Mouse (Mus musculus) MEL (cell line): ENCODE measurements around the gene Serinc5. TPM values are rescaled to one million over a fixed set of nuclear protein-coding genes. Genes with fewer than 3 reads are reported as not detected.

ENCODE experiments used
- DNase-seq: peaks from one replicate; pipeline ENCODE4 v3.0.0; 2011; ENCODE audit warnings: low read depth, low spot score
- H3K27ac ChIP-seq: 2 replicates; pipeline ENCODE4 v1.5.1; 2012; ENCODE audit warnings: low read depth, mild to moderate bottlenecking, control low read depth, low read length, moderate library complexity; ENCODE audit not compliant: control insufficient read depth
- H3K27me3 ChIP-seq, 2 experiments: fragments of 150-350 bp in 1 of 2; sonication (generic) in 1 of 2; 2 replicates each; pipeline ENCODE4 v1.6.1; 2012; ENCODE audit warnings: low read length in 2 of 2, mild to moderate bottlenecking in 2 of 2, improper control_type of control experiment in 1 of 2, moderate library complexity in 1 of 2; ENCODE audit not compliant: insufficient read depth in 2 of 2, control insufficient read depth in 1 of 2
- H3K36me3 ChIP-seq, 2 experiments: 2 replicates each; pipeline ENCODE4 v1.6.1; 2012 to 2014; ENCODE audit warnings: low read length in 2 of 2, improper control_type of control experiment in 1 of 2, inconsistent platforms in 1 of 2, mild to moderate bottlenecking in 1 of 2; ENCODE audit not compliant: insufficient read depth in 2 of 2, control insufficient read depth in 1 of 2
- H3K4me1 ChIP-seq, 2 experiments: fragments of 150-350 bp in 1 of 2; sonication (generic) in 1 of 2; 2 replicates each; pipeline ENCODE4 v1.6.1; 2012; ENCODE audit warnings: low read length in 2 of 2, improper control_type of control experiment in 1 of 2, mild to moderate bottlenecking in 1 of 2; ENCODE audit not compliant: insufficient read depth in 2 of 2, control insufficient read depth in 1 of 2
- H3K4me3 ChIP-seq, 2 experiments: fragments of 150-350 bp in 1 of 2; sonication (generic) in 1 of 2; 2 replicates each; pipeline ENCODE4 v1.5.1; 2012; ENCODE audit warnings: low read depth in 2 of 2, low read length in 2 of 2, mild to moderate bottlenecking in 2 of 2, moderate library complexity in 2 of 2, control low read depth in 1 of 2, improper control_type of control experiment in 1 of 2; ENCODE audit not compliant: control insufficient read depth in 1 of 2, insufficient read depth in 1 of 2
- H3K79me2 ChIP-seq: 2 replicates; pipeline ENCODE4 v1.6.1; 2012; ENCODE audit warnings: mild to moderate bottlenecking, low read length, moderate library complexity; ENCODE audit not compliant: control insufficient read depth, poor library complexity, insufficient read depth
- H3K9ac ChIP-seq: 2 replicates; pipeline ENCODE4 v1.6.1; 2012; ENCODE audit warnings: low read depth, mild to moderate bottlenecking, control low read depth, low read length, moderate library complexity; ENCODE audit not compliant: control insufficient read depth, poor library complexity, severe bottlenecking
- H3K9me3 ChIP-seq: fragments of 150-350 bp; sonication (generic); replicated peaks from 2 replicates; pipeline ENCODE4 v1.6.1; 2012; ENCODE audit warnings: mild to moderate bottlenecking, low read length, improper control_type of control experiment, moderate library complexity; ENCODE audit not compliant: insufficient read depth
- CTCF ChIP-seq, 3 experiments: IDR thresholded peaks in 2 of 3; conservative IDR thresholded peaks in 1 of 3; 2 replicates each; pipeline ENCODE4 v1.5.1; 2011 to 2012; ENCODE audit warnings: low read length in 3 of 3, low read depth in 2 of 3, mild to moderate bottlenecking in 2 of 3, improper control_type of control experiment in 1 of 3, inconsistent platforms in 1 of 3, mixed read lengths in 1 of 3, moderate library complexity in 1 of 3; ENCODE audit not compliant: control insufficient read depth in 1 of 3, insufficient read depth in 1 of 3, poor library complexity in 1 of 3, severe bottlenecking in 1 of 3
- ELF1 ChIP-seq: IDR thresholded peaks from 2 replicates; pipeline ENCODE4 v1.6.1; 2014; ENCODE audit warnings: low read depth, mild to moderate bottlenecking, inconsistent platforms, low read length, improper control_type of control experiment, moderate library complexity
- JUND ChIP-seq: IDR thresholded peaks from 2 replicates; pipeline ENCODE4 v1.6.1; 2011; ENCODE audit warnings: low read depth, mild to moderate bottlenecking, improper control_type of control experiment, low read length
- MAZ ChIP-seq: IDR thresholded peaks from 2 replicates; pipeline ENCODE4 v1.6.1; 2012; ENCODE audit warnings: low read depth, mild to moderate bottlenecking, inconsistent platforms, low read length, improper control_type of control experiment
- MEF2A ChIP-seq: IDR thresholded peaks from 2 replicates; pipeline ENCODE4 v1.6.1; 2014; ENCODE audit warnings: low read depth, mild to moderate bottlenecking, inconsistent platforms, low read length, improper control_type of control experiment; ENCODE audit not compliant: poor library complexity, insufficient replicate concordance, severe bottlenecking; ENCODE audit errors: extremely low read depth
- MYB ChIP-seq: IDR thresholded peaks from 2 replicates; pipeline ENCODE4 v1.6.1; 2011; ENCODE audit warnings: mild to moderate bottlenecking, low read depth, low read length, improper control_type of control experiment
- NELFE ChIP-seq: IDR thresholded peaks from 2 replicates; pipeline ENCODE4 v1.6.1; 2011; ENCODE audit warnings: low read depth, low read length, improper control_type of control experiment
- POLR2A ChIP-seq, 2 experiments: IDR thresholded peaks; 2 replicates each; pipeline ENCODE4 v1.6.1; 2011 to 2012; ENCODE audit warnings: low read length in 2 of 2, mild to moderate bottlenecking in 2 of 2, control low read depth in 1 of 2, improper control_type of control experiment in 1 of 2, low read depth in 1 of 2, moderate library complexity in 1 of 2; ENCODE audit not compliant: control insufficient read depth in 1 of 2, insufficient read depth in 1 of 2, poor library complexity in 1 of 2
- POLR2AphosphoS5 ChIP-seq: IDR thresholded peaks from 2 replicates; pipeline ENCODE4 v1.6.1; 2012; ENCODE audit warnings: low read depth, borderline replicate concordance, mild to moderate bottlenecking, inconsistent platforms, low read length, moderate library complexity, mixed read lengths
- SIN3A ChIP-seq: IDR thresholded peaks from 2 replicates; pipeline ENCODE4 v1.6.1; 2012; ENCODE audit warnings: low read length, improper control_type of control experiment, inconsistent platforms
- SMC3 ChIP-seq: IDR thresholded peaks from 2 replicates; pipeline ENCODE4 v1.6.1; 2011; ENCODE audit warnings: low read depth, low read length, improper control_type of control experiment
- TBP ChIP-seq: IDR thresholded peaks from 2 replicates; pipeline ENCODE4 v1.8.0; 2011; ENCODE audit warnings: low read depth, low read length, improper control_type of control experiment
- TCF12 ChIP-seq: IDR thresholded peaks from 2 replicates; pipeline ENCODE4 v1.6.1; 2014; ENCODE audit warnings: low read depth, mild to moderate bottlenecking, inconsistent platforms, low read length, improper control_type of control experiment, moderate library complexity
- UBTF ChIP-seq: IDR thresholded peaks from 2 replicates; pipeline ENCODE4 v1.6.1; 2012; ENCODE audit warnings: low read depth, mild to moderate bottlenecking, inconsistent platforms, low read length, improper control_type of control experiment, moderate library complexity, borderline replicate concordance; ENCODE audit not compliant: insufficient read depth
- USF1 ChIP-seq: IDR thresholded peaks from 2 replicates; pipeline ENCODE4 v1.6.1; 2014; ENCODE audit warnings: low read depth, mild to moderate bottlenecking, inconsistent platforms, low read length, improper control_type of control experiment, moderate library complexity
- ZNF384 ChIP-seq: IDR thresholded peaks from 2 replicates; pipeline ENCODE4 v1.6.1; 2012; ENCODE audit warnings: low read depth, mild to moderate bottlenecking, inconsistent platforms, low read length, improper control_type of control experiment
- polyA plus RNA-seq, 2 experiments: library from polyadenylated mRNA; stranded (reverse) in 1 of 2; unstranded in 1 of 2; fragments of >175 nt in 1 of 2; fragments of >200 nt in 1 of 2; gene quantifications; 2 replicates each; pipeline versions ENCODE4 v1.2.1 to v1.2.4; 2012; ENCODE audit warnings: low replicate concordance in 2 of 2, low read depth in 1 of 2; ENCODE audit not compliant: insufficient read length in 2 of 2, insufficient read depth in 1 of 2, missing spikeins in 1 of 2
- total RNA-seq: library from RNA; depleted of rRNA; stranded (reverse); fragments of 300-350 nt; gene quantifications from 2 replicates; pipeline ENCODE4 v1.2.3, GENCODE M21; 2012

Gene Serinc5
- total and polyA plus RNA-seq, 3 experiments: 4.0 to 8.8 TPM; not detected in 1

GRCm38 (mm10) chr13:92611254-92611784, 428 bp downstream of the Serinc5 start:
- Histone ChIP-seq H3K9me3 (no peaks in the 10 kb centered on the region), H3K4me3 (peak overlapping the region; percentile 87 to 90), H3K27ac (no peak overlapping the region), H3K4me1 (peaks cover 5 to 17% of the 10 kb centered on the region in 2 experiments), H3K79me2 (peaks cover 3% of the 10 kb centered on the region; the same call in 1 of the 2 replicates), H3K9ac (peak overlapping the region; percentile 74), H3K27me3 (no peaks in the 10 kb centered on the region), H3K36me3 (peaks cover 0 to 11% of the 10 kb centered on the region in 2 experiments; a peak in 2 of 4 replicates)
- DNase-seq: no peak
- TF ChIP-seq SIN3A: peak; percentile 4; the same call in 1 of the 2 replicates
- TF ChIP-seq MEF2A: no peak

DNA sequence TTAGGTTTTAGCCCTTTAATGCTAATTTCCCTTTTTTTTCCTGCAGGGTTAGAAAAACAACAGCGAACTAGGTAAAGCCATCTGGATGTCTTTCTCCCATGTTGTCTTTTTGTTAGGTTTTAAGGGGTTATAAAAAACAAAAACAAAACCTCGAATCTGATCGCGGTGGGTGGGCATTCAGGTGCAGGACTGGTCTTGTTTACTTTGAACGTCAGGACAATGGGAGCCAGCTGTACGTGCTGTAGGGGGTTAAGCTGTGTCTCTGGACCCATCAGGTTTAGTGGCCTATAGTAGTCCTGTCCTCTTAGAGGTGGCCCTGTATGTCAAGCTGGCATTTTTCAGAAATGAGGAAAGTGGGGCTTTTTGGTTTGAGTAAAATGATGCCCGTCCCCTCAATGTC, 1.0 kb downstream of the Serinc5 start:
- DNase-seq: no peak

DNA sequence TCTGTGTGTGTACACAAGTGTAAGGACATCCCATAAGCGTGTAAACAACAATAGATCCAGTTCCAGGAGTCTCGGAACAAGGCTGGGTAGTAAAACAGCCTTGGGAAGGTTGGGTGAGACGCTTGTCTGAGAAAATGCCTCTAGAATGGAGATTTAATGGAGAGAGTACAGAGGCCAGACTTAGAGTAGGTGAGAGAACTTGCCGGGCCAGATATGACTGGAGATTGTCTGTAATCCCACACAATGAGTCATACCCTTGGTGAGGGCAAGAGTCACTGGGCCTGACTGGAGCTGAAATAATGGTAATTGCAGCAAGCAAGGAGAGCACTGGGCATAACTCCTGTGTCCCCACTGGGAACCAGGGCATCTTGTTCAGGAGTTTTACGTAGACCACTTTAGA, 2.2 kb downstream of the Serinc5 start:
- DNase-seq: peak; percentile 46
- H3K27me3 ChIP-seq: no peaks in the 10 kb centered on the region
- H3K79me2 ChIP-seq: peaks cover 3% of the 10 kb centered on the region; the same call in 1 of the 2 replicates
- no peak overlapping the region for H3K9ac ChIP-seq
- no peak overlapping the region for H3K27ac ChIP-seq
- H3K9me3 ChIP-seq: no peaks in the 10 kb centered on the region
- H3K4me3 ChIP-seq: no peak overlapping the region
- TF ChIP-seq ELF1: no peak
- no peak for TF ChIP-seq MYB
- no peak for TF ChIP-seq SMC3
- no peak for TF ChIP-seq MAZ
- TF ChIP-seq MEF2A: no peak
- no peak for TF ChIP-seq ZNF384
- no peak for TF ChIP-seq NELFE
- TF ChIP-seq TBP: no peak
- TF ChIP-seq POLR2A (IDR thresholded peaks at IDR 0.05; ENCODE audit: control insufficient read depth in 1 of 2, insufficient read depth in 1 of 2, low read depth in 1 of 2, low read length in 2 of 2, poor library complexity in 1 of 2): no peak
- no peak for TF ChIP-seq JUND
- TF ChIP-seq USF1: no peak
- TF ChIP-seq TCF12: no peak
- TF ChIP-seq UBTF: no peak
- no peak for TF ChIP-seq POLR2AphosphoS5
- peaks cover 0 to 11% of the 10 kb centered on the region in 2 experiments; a peak in 2 of 4 replicates for H3K36me3 ChIP-seq
- H3K4me1 ChIP-seq: peaks cover 5 to 17% of the 10 kb centered on the region in 2 experiments

More for the DNA sequence above, 1.0 kb downstream of the Serinc5 start:
- no peak for TF ChIP-seq CTCF (IDR thresholded peaks at IDR 0.05 in 2 of 3, conservative IDR thresholded peaks at IDR 0.05 in 1 of 3; ENCODE audit: control insufficient read depth in 1 of 3, insufficient read depth in 1 of 3, low read depth in 2 of 3, low read length in 3 of 3, poor library complexity in 1 of 3, severe bottlenecking in 1 of 3)
- peak; percentile 38 for TF ChIP-seq ZNF384
- H3K4me3 ChIP-seq: peak overlapping the region; percentile 87 to 90
- no peaks in the 10 kb centered on the region for H3K27me3 ChIP-seq
- peaks cover 0 to 11% of the 10 kb centered on the region in 2 experiments; a peak in 2 of 4 replicates for H3K36me3 ChIP-seq
- peaks cover 5 to 17% of the 10 kb centered on the region in 2 experiments for H3K4me1 ChIP-seq
- H3K9ac ChIP-seq: no peak overlapping the region; the same call in 1 of the 2 replicates
- H3K27ac ChIP-seq: no peak overlapping the region
- peaks cover 3% of the 10 kb centered on the region; the same call in 1 of the 2 replicates for H3K79me2 ChIP-seq
- H3K9me3 ChIP-seq: no peaks in the 10 kb centered on the region
